Mouse (Mus musculus) neural tube, embryonic 14.5 days (tissue): Measurements from ENCODE around the gene Barx2. TPM values are rescaled to one million over a fixed set of nuclear protein-coding genes. Genes with fewer than 3 reads are reported as not detected.

Experiments
- ATAC-seq: fragments of 200-750 bp; cut with Nextera tagmentation; 2 replicates; pipeline ENCODE4 v1.8.0; 2017; ENCODE audit warnings: low read depth, mild to moderate bottlenecking, moderate TSS enrichment, moderate library complexity
- H3K27ac ChIP-seq: fragments of 300-500 bp; sonication (generic); 2 replicates; pipeline ENCODE4 v1.5.1; 2014; ENCODE audit warnings: low read depth, mild to moderate bottlenecking, control low read depth, low read length, moderate library complexity, mixed read lengths
- H3K27me3 ChIP-seq: fragments of 300-500 bp; sonication (generic); 2 replicates; pipeline ENCODE4 v1.6.1; 2014; ENCODE audit warnings: low read length; ENCODE audit not compliant: control insufficient read depth, insufficient read depth
- H3K36me3 ChIP-seq: fragments of 300-500 bp; sonication (generic); 2 replicates; pipeline ENCODE4 v1.6.1; 2014; ENCODE audit warnings: low read length, mixed read lengths; ENCODE audit not compliant: control insufficient read depth, insufficient read depth
- H3K4me1 ChIP-seq: fragments of 300-500 bp; sonication (generic); 2 replicates; pipeline ENCODE4 v1.6.1; 2014; ENCODE audit warnings: low read length; ENCODE audit not compliant: control insufficient read depth, insufficient read depth
- H3K4me2 ChIP-seq: fragments of 300-500 bp; sonication (generic); 2 replicates; pipeline ENCODE4 v1.6.1; 2014; ENCODE audit warnings: mild to moderate bottlenecking, low read depth, low read length, control low read depth
- H3K4me3 ChIP-seq: fragments of 300-500 bp; sonication (generic); 2 replicates; pipeline ENCODE4 v1.5.1; 2014; ENCODE audit warnings: low read depth, low read length, control low read depth, mixed read lengths
- H3K9ac ChIP-seq: fragments of 300-500 bp; sonication (generic); replicated peaks from 2 replicates; pipeline ENCODE4 v1.6.1; 2014; ENCODE audit warnings: low read depth, mild to moderate bottlenecking, control low read depth, low read length, mixed read lengths
- H3K9me3 ChIP-seq: fragments of 300-500 bp; sonication (generic); 2 replicates; pipeline ENCODE4 v1.6.1; 2016; ENCODE audit warnings: low read length; ENCODE audit not compliant: control insufficient read depth
- WGBS: fragments of 180-500 bp; shearing (Covaris S2); extraction: QIAGEN DNeasy Blood & Tissue Kit; methylation state at CpG from one replicate; pipeline ENCODE4 v1.1.7; 2014; 5-methylcytosine and 5-hydroxymethylcytosine counted together
- polyA plus RNA-seq: library from polyadenylated mRNA; unstranded; fragments of >200 nt; fragmentation: Nextera tagmentation; extraction: Ambion mirVana; gene quantifications from 2 replicates; pipeline ENCODE4 v1.2.1, GENCODE M21; 2014

Gene Barx2
- polyA plus RNA-seq, 1 experiment from 2014 or later = not detected

DNA sequence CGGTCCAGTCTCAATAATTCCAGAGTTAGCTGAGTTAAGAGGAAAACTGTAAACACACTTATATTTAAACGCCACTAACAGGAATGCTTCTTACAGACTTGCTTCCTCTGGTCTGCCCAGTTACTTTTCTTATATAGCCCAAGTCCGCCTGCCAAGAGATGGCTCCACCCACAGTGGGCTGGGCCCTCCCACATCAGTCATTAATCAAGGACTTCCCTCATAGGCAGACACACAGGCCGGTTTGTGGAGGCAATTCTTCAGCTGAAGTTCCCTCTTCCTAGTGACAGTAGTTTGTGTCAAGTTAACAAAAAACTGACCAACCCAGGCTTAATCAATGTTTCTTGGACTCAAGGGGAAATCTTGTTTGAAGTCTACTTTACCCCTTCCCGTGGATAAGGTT lies 18.4 kb upstream of the Barx2 start:
- Histone ChIP-seq H3K9ac (no peak overlapping the region), H3K4me2 (no peak overlapping the region), H3K9me3 (no peaks in the 10 kb centered on the region), H3K36me3 (no peaks in the 10 kb centered on the region), H3K27me3 (no peaks in the 10 kb centered on the region), H3K4me1 (no peaks in the 10 kb centered on the region), H3K4me3 (no peak overlapping the region), H3K27ac (no peak overlapping the region)
- no peak for ATAC-seq
- WGBS = 53% methylated on average over 5 of the region's 5 CpGs

DNA sequence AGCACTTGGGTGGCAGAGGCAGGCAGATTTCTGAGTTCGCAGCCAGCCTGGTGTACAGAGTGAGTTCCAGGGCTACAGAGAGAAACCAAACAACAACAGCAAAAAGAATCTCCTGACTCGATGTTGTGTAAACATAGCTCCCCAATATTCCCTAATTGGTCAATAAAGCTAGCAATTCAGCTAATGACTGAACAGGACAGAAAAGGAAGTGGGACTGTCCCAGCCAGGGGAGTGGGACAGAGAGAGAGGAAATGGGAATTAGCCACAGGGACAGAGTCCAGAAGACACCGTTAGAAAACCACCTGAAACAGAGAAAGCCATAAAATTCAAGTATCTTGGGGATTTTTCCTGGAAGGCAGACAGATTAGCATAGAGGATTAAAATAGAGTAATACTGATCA lies 18.0 kb upstream of the Barx2 start:
- H3K27ac ChIP-seq = no peak overlapping the region
- H3K9ac ChIP-seq = no peak overlapping the region
- no peaks in the 10 kb centered on the region for H3K36me3 ChIP-seq
- no peak overlapping the region for H3K4me3 ChIP-seq
- no peak overlapping the region for H3K4me2 ChIP-seq
- no peak for ATAC-seq
- no peaks in the 10 kb centered on the region for H3K9me3 ChIP-seq
- WGBS = 43% methylated on average over 3 of the region's 3 CpGs
- H3K4me1 ChIP-seq = no peaks in the 10 kb centered on the region
- no peaks in the 10 kb centered on the region for H3K27me3 ChIP-seq

DNA sequence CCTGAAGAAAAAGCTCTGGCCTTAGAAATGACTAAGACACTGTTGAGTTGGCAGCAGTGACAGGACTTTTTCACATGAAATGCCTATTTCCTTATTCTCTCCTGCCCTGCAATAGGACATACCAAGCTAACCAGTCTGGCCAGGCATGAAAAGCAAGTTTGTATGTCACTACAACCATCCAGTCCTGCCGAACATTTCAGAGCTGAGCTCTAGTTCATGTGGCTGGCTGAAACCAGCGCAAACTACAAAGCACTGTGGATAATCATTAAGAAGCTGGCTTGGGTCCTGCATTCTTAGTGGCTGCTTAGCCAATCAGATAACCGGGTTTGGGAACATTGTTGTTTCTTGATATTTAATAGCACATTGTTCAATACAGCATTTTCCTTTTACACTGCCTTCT lies 13.5 kb upstream of the Barx2 start:
- H3K4me1 ChIP-seq = no peaks in the 10 kb centered on the region

DNA sequence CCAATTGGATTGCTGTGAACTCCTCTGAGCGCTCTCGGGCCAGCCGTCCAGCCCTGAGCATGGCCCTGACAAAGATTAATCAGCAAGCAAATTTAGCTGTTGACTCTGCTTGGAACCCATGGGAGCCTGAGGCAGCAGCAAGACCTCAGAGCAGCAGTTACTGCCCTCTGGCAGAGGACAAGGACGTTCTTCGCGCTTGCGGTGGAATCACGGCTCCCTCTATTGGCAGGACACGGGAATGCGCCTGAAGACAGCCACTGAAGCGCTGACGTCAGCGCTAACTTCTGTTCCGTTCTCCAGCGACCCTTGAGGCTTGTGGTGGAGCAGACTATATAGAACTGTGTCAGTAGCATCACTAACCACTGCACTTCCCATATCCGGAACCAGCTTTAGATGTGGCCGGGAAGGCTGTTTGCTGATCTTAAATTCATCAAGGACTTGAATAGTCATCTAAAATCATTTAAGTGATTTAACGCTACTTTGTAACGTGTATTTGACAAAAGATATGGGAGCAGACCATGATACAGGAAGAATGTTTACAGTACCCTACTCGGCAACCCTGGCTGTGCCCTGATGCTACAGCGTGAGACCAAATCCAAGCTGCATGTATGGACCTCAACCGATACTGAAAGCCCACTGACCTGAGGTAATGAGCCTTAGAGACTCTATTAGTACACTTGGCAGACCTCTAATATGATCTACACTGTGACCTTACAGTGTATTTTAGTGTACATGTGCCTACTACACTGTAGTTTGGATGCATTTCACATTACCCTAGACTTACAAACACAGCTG lies 12.8 kb upstream of the Barx2 start:
- H3K4me2 ChIP-seq = peak overlapping the region; percentile 22
- H3K27ac ChIP-seq = no peak overlapping the region
- H3K9ac ChIP-seq = no peak overlapping the region
- peak; percentile 90 for ATAC-seq
- H3K9me3 ChIP-seq = no peaks in the 10 kb centered on the region
- H3K27me3 ChIP-seq = no peaks in the 10 kb centered on the region
- no peak overlapping the region for H3K4me3 ChIP-seq
- H3K4me1 ChIP-seq = no peaks in the 10 kb centered on the region
- no peaks in the 10 kb centered on the region for H3K36me3 ChIP-seq
- WGBS = 18% methylated on average over 22 of the region's 22 CpGs

More for the DNA sequence above, 13.5 kb upstream of the Barx2 start:
- Histone ChIP-seq H3K4me3 (no peak overlapping the region), H3K27ac (no peak overlapping the region), H3K9me3 (no peaks in the 10 kb centered on the region), H3K27me3 (no peaks in the 10 kb centered on the region), H3K36me3 (no peaks in the 10 kb centered on the region), H3K9ac (no peak overlapping the region), H3K4me2 (no peak overlapping the region)
- WGBS = 70% methylated on average over 3 of the region's 3 CpGs
- no peak for ATAC-seq

DNA sequence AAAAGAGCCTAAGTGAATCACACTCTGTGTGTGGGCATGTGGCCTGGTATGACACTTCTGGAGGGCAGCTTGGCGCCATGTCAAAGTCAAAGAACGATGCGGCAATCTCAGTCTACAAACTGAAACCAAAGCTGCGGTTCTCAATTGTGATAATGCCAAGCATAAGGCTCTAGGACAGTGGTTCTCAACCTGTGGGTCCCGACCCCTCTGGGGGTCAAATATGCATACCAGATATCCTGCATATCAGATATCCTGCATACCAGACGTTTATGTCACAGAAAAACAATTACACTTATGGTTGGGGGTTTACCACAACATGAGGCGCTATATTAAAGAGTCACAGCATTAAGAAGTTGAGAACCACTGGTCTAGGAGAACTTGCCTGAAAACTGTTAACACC lies 10.3 kb upstream of the Barx2 start:
- Histone ChIP-seq H3K36me3 (no peaks in the 10 kb centered on the region), H3K4me2 (no peak overlapping the region), H3K27me3 (peaks cover 11% of the 10 kb centered on the region), H3K4me1 (no peaks in the 10 kb centered on the region), H3K4me3 (no peak overlapping the region), H3K9me3 (no peaks in the 10 kb centered on the region), H3K9ac (no peak overlapping the region), H3K27ac (no peak overlapping the region)
- ATAC-seq = no peak
- WGBS = 88% methylated on average over 7 of the region's 7 CpGs

DNA sequence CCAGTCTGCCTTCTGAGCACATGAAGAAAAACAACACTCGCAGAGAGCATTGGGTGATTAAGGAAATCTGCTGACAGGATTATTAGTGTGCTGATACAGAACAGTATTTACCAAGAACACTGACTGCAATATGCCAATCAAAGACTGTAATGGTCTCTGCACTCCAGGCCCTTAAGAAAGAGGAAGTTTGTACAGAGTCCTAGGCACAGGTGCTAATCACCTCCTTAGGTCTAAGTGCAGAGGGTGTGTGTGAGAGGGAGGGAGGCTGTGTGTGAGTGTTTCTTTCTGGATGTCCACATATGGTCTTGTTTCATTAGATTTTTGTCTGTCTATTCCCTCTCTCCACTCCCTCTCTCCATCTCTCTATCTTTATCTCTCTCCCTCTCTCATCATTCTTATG lies 6.5 kb upstream of the Barx2 start:
- H3K9me3 ChIP-seq = no peaks in the 10 kb centered on the region
- WGBS = 40% methylated on average over 1 of the region's 1 CpGs
- H3K27me3 ChIP-seq = peaks cover 33% of the 10 kb centered on the region
- H3K4me3 ChIP-seq = no peak overlapping the region
- H3K4me2 ChIP-seq = no peak overlapping the region
- H3K4me1 ChIP-seq = peaks cover 3% of the 10 kb centered on the region; the same call in 1 of the 2 replicates
- no peak for ATAC-seq
- H3K36me3 ChIP-seq = no peaks in the 10 kb centered on the region
- no peak overlapping the region for H3K27ac ChIP-seq
- H3K9ac ChIP-seq = no peak overlapping the region

DNA sequence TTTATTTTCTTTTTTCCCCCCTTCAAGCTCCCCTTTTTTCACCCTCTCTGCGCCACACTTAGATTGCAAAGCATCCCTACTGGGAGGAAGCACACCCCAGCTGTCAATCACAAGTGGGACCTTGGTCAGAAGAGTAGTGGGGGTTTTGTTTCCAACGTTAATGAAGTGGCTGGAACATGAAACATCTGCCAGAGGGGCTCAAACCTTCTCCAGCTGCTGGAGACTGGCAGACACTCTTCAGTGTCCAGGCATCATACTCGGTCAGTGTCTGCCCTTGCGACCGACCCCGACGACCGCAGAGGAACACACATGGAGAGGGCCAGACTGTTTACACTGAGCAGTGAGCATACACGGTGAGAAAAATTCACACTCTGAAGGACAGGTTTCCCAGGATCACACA lies 3.2 kb upstream of the Barx2 start:
- H3K4me1 ChIP-seq = peaks cover 13% of the 10 kb centered on the region
- H3K27ac ChIP-seq = no peak overlapping the region
- H3K4me3 ChIP-seq = no peak overlapping the region
- H3K27me3 ChIP-seq = peaks cover 61% of the 10 kb centered on the region
- WGBS = 8% methylated on average over 9 of the region's 9 CpGs
- no peaks in the 10 kb centered on the region for H3K36me3 ChIP-seq
- no peaks in the 10 kb centered on the region for H3K9me3 ChIP-seq
- H3K9ac ChIP-seq = no peak overlapping the region
- no peak overlapping the region for H3K4me2 ChIP-seq
- ATAC-seq = no peak

DNA sequence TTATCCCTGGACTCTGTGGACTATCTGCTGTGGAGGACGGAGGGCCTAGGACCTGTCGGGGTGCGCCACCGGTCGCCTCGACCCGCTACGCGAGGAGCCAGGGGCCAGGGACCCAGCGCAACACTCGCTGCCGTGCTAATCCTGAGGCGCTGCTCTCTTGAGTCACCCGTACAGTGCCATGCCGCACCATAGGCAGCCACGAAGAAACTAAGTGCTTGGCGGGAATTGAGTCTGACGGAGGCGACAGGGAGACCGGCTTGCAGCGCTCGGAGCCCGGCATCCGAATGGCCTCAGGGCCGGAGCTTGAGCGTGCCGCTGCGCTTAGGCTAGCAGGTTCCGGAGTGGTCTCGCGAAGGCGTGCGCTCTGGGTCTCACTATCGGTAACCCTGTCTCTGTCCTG lies 1.6 kb upstream of the Barx2 start:
- no peak overlapping the region for H3K9ac ChIP-seq
- ATAC-seq = peak; percentile 35; the same call in 1 of the 2 replicates

DNA sequence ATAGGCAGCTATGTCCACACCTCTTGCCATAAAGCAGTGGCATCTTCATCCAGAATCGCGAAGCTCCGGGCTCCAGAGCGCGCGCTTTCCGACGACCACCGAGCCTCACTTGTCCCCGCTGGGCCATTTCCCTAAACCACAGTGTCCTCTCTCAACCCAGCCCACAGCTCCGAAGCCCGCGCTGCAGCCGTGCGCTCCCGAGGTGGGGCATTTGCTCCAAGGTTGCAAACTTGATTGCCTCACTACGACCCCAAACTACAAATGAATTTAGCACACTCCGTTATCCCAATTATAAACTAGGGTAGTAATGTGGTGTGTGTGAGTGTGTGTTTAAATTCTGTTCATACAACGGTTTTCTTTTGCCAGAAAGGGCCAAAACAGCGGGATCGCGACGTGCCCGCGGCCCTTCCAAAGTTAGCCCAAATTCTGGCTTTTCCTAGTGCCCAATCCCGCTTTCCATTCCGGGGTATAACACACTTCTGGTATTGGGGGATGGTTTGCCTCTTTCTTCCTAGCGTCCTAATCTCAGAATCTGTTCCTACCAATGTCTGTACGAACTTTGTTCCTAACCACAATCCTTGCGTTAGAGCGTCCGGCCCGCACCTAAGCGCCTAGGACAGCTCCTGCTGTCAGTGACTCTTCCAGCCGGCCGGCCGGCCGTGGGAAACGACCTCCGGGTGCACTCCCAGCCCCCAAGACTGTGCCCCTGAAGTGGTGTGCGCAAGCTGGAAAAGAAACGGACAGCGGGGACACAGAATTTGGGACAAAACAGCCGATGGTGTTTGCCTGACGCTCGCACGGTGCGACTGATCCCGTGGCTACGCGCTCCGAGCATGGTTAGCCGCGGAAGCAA lies 703 bp upstream of the Barx2 start:
- Histone ChIP-seq H3K27ac (no peak overlapping the region), H3K9me3 (no peaks in the 10 kb centered on the region), H3K4me2 (peak overlapping the region; percentile 94), H3K9ac (no peak overlapping the region), H3K27me3 (peaks cover 61% of the 10 kb centered on the region), H3K4me1 (peaks cover 13% of the 10 kb centered on the region), H3K36me3 (no peaks in the 10 kb centered on the region), H3K4me3 (peak overlapping the region; percentile 45)
- WGBS = under 1% methylated on average over 54 of the region's 54 CpGs
- 0 out of 2 replicates have a peak, but pooled peaks have one; percentile 19 for ATAC-seq

More for the DNA sequence above, 1.6 kb upstream of the Barx2 start:
- no peaks in the 10 kb centered on the region for H3K9me3 ChIP-seq
- peak overlapping the region; percentile 9; the same call in 1 of the 2 replicates for H3K4me3 ChIP-seq
- peaks cover 68% of the 10 kb centered on the region for H3K27me3 ChIP-seq
- peaks cover 13% of the 10 kb centered on the region for H3K4me1 ChIP-seq
- H3K4me2 ChIP-seq = peak overlapping the region; percentile 35
- H3K36me3 ChIP-seq = no peaks in the 10 kb centered on the region
- H3K27ac ChIP-seq = no peak overlapping the region
- WGBS = under 1% methylated on average over 34 of the region's 34 CpGs
